Mouse (Mus musculus): ENCODE results near the gene Map2k3. TPM values are rescaled to one million over a fixed set of nuclear protein-coding genes. Genes with fewer than 3 reads are reported as not detected.
A peak's percentile ranks its signal among the peaks of the same experiment; 100 is the strongest.

Map2k3 gene
- polyA plus RNA-seq, 1 experiment, result 44.8 TPM

DNA sequence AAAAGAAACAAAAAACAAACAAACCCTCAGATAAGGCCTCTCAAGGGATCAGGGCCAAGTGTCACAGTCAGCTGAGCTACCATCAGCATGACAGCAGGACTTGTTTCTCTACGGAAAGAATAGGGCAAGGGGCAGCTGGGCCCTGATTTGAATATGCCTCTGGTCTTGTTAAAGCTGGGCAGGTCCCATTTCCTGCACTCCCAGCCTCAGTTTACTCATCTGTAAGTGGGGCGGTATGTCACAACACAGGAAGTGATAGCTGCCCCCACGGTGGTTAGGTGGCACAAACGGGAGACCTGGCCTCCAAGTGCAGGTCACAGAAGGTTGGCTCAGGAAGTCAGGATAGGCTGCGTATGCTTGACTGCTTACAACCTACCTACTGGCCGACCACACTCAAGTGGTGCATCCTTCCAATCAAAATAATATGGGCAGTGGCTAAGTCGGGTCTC is 19.3 kb upstream of the Map2k3 start:
- H3K27me3 ChIP-seq (replicated peaks; ENCODE audit: control insufficient read depth, insufficient read depth, low read length), result no peaks in the 10 kb centered on the region
- H3K4me3 ChIP-seq (ENCODE audit: insufficient read depth, low read depth, low read length), result peak overlapping the region; percentile 88
- no peak overlapping the region for H3K27ac ChIP-seq (ENCODE audit: insufficient read depth, low read depth, low read length)
- WGBS, result 11% methylated on average over 7 of the region's 7 CpGs
- TF ChIP-seq CTCF (conservative IDR thresholded peaks at IDR 0.05; ENCODE audit: insufficient read depth, insufficient read length, low read depth, low read length) (no peak), POLR2A (IDR thresholded peaks at IDR 0.05; ENCODE audit: low read depth, low read length) (no peak)
- peak; percentile 31 for DNase-seq
- no peaks in the 10 kb centered on the region for H3K36me3 ChIP-seq (ENCODE audit: control insufficient read depth, insufficient read depth, low read length)
- H3K4me1 ChIP-seq (ENCODE audit: control insufficient read depth, insufficient read depth, low read length), result peaks cover 22% of the 10 kb centered on the region; the same call in 1 of the 2 replicates

DNA sequence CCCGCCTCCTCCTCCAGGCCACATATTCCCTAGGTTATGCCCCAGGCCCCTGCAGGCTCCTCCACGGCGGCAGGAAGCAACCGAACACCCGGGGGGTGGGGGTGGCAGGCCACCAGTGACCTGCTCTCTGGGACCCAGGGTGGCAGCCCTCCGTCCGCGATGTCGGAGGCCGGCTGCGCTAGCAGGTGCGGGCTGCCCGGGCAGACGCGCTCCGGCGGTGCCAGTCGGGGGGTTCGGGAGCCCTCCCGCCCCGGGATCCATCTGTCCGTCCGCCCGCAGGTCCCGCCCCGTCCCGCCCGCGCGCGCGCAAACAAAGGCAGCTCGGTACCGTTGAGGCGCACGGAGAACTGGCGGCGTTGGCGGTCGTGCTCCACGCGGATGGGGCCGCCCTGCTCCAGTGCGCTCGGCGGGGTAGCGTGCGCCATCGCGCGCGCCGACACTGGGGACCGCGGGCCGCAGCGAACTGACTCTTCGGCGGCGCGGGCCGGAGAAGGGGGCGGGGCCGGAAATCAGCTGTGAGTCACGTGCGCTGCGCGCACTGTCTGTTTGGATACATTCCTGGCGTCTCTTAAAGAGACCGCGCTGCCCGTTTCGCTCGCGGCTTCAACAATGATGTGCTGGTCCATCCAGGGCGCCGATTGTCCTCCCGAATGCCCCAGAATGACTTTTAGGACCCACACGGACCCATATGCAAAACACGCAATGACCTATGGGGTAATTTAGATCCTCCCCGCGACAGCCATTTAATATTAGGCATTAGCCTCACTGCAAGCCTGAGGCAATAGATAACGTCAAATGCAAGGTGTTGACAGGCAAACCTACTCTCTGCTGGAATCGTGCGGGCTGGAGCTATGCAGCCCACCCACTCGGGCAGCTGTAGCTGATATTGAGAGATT is 18.3 kb upstream of the Map2k3 start:
- H3K4me3 ChIP-seq (ENCODE audit: insufficient read depth, low read depth, low read length), result peak overlapping the region; percentile 88
- TF ChIP-seq CTCF (conservative IDR thresholded peaks at IDR 0.05; ENCODE audit: insufficient read depth, insufficient read length, low read depth, low read length), result no peak
- peak; percentile 54 for TF ChIP-seq POLR2A (IDR thresholded peaks at IDR 0.05; ENCODE audit: low read depth, low read length)
- no peaks in the 10 kb centered on the region for H3K36me3 ChIP-seq (ENCODE audit: control insufficient read depth, insufficient read depth, low read length)
- peaks cover 22% of the 10 kb centered on the region; the same call in 1 of the 2 replicates for H3K4me1 ChIP-seq (ENCODE audit: control insufficient read depth, insufficient read depth, low read length)
- WGBS, result under 1% methylated on average over 86 of the region's 86 CpGs
- DNase-seq, result peak; percentile 96
- H3K27me3 ChIP-seq (replicated peaks; ENCODE audit: control insufficient read depth, insufficient read depth, low read length), result no peaks in the 10 kb centered on the region
- peak overlapping the region; percentile 54 for H3K27ac ChIP-seq (ENCODE audit: insufficient read depth, low read depth, low read length)

DNA sequence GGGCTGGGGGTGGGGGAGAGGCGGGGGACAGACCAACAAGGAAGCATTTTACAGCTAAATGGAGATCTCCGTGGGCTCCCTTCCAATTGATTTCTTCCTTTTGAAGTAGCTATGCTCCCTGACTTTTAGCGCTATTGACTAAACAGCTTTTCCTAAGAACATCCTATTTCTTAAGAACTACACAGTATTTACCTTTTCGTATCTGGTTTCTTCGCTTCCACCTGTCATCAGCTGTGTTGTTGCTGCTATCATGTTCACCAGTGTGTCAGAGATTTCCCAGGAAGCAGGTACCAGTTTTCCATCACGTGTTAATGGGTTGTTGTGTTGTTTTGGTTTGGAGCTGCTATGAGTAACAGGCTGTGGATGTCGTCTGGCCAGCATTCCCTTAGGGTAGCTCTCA is 17.3 kb upstream of the Map2k3 start, which contains the start of gene Natd1:
Gene Natd1 (minus strand): TSS at position 260 of the 400 bp plus-strand sequence.
- H3K27me3 ChIP-seq (replicated peaks; ENCODE audit: control insufficient read depth, insufficient read depth, low read length), result no peaks in the 10 kb centered on the region
- WGBS, result 27% methylated on average over 7 of the region's 7 CpGs
- no peak for DNase-seq

DNA sequence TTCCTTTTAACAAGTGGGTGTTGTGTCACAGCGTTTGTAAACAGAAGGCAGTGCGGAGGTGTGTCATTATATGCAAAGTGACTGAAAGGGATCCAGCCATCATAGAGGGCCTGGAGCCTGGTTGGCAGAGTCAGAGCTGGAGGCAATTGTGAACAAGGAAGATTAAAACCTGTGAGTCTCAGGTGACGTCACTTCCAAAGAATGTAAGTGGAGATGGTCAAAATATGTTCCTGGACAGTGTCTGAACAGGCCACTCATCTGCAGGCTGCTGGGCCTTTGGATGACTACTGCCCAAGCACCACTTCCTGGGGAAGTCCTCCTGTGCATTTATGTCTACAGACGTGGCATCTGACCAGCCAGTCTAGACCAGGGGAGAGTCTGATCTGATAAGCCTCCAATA is 16.6 kb upstream of the Map2k3 start:
- Histone ChIP-seq H3K27me3 (replicated peaks; ENCODE audit: control insufficient read depth, insufficient read depth, low read length) (no peaks in the 10 kb centered on the region), H3K27ac (ENCODE audit: insufficient read depth, low read depth, low read length) (no peak overlapping the region), H3K36me3 (ENCODE audit: control insufficient read depth, insufficient read depth, low read length) (no peaks in the 10 kb centered on the region), H3K4me3 (ENCODE audit: insufficient read depth, low read depth, low read length) (no peak overlapping the region), H3K4me1 (ENCODE audit: control insufficient read depth, insufficient read depth, low read length) (peaks cover 22% of the 10 kb centered on the region; the same call in 1 of the 2 replicates)
- DNase-seq, result no peak
- 67% methylated on average over 4 of the region's 4 CpGs for WGBS
- TF ChIP-seq CTCF (conservative IDR thresholded peaks at IDR 0.05; ENCODE audit: insufficient read depth, insufficient read length, low read depth, low read length), result no peak
- TF ChIP-seq POLR2A (IDR thresholded peaks at IDR 0.05; ENCODE audit: low read depth, low read length), result no peak

More for the DNA sequence above, 17.3 kb upstream of the Map2k3 start, which contains the start of gene Natd1:
- Histone ChIP-seq H3K36me3 (ENCODE audit: control insufficient read depth, insufficient read depth, low read length) (no peaks in the 10 kb centered on the region), H3K4me1 (ENCODE audit: control insufficient read depth, insufficient read depth, low read length) (peaks cover 22% of the 10 kb centered on the region; the same call in 1 of the 2 replicates), H3K4me3 (ENCODE audit: insufficient read depth, low read depth, low read length) (peak within 1 kb of the TSS; percentile 88), H3K27ac (ENCODE audit: insufficient read depth, low read depth, low read length) (peak within 1 kb of the TSS; percentile 54)
- no peak for TF ChIP-seq POLR2A (IDR thresholded peaks at IDR 0.05; ENCODE audit: low read depth, low read length)
- TF ChIP-seq CTCF (conservative IDR thresholded peaks at IDR 0.05; ENCODE audit: insufficient read depth, insufficient read length, low read depth, low read length), result no peak

DNA sequence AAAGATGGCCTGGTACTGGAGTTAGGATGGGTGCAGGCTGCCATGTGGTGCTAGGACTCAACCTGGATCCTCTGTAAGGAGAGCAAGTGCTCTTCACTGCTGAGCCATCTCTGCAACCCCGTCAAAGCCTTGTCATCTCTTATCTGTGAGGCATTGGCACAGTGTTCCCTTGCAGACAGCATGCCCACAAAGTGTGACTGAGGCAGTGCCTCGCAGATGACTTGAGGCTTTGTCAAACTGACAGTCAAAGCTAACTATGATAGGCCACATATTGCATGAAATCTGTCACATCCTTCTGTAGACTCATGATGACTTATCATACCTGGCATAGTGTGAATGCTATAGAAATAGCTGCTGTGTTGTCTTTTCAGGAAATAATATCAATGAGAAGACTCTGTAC is 11.8 kb upstream of the Map2k3 start:
- TF ChIP-seq POLR2A (IDR thresholded peaks at IDR 0.05; ENCODE audit: low read depth, low read length) (no peak), CTCF (conservative IDR thresholded peaks at IDR 0.05; ENCODE audit: insufficient read depth, insufficient read length, low read depth, low read length) (no peak)
- H3K27ac ChIP-seq (ENCODE audit: insufficient read depth, low read depth, low read length), result no peak overlapping the region
- no peak for DNase-seq
- no peak overlapping the region for H3K4me3 ChIP-seq (ENCODE audit: insufficient read depth, low read depth, low read length)
- H3K27me3 ChIP-seq (replicated peaks; ENCODE audit: control insufficient read depth, insufficient read depth, low read length), result no peaks in the 10 kb centered on the region
- WGBS, result 86% methylated on average over 2 of the region's 2 CpGs
- 0 out of 2 replicates have a peak, but pooled peaks cover 8% of the 10 kb centered on the region for H3K4me1 ChIP-seq (ENCODE audit: control insufficient read depth, insufficient read depth, low read length)
- no peaks in the 10 kb centered on the region for H3K36me3 ChIP-seq (ENCODE audit: control insufficient read depth, insufficient read depth, low read length)

DNA sequence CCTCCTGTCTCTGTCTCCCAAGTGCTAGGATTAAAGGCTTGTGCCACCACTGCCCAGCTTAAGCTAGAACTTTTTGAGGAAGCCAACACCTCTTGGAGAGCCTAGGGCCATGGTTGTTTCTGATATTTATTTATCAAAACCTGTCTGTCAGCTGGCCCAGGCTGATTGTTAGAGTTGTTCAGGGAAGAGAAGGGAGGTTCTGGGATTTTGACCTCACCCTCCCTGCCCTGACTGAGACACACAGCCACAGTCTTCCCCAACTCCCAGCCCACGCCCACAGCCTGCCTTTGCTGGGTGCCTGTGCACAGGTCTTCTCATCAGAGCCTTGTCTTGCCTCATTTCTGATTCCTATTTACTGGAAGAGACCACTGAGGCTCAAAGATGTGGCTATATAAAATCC is 9.6 kb upstream of the Map2k3 start:
- DNase-seq, result no peak
- Histone ChIP-seq H3K27ac (ENCODE audit: insufficient read depth, low read depth, low read length) (no peak overlapping the region), H3K27me3 (replicated peaks; ENCODE audit: control insufficient read depth, insufficient read depth, low read length) (no peaks in the 10 kb centered on the region), H3K36me3 (ENCODE audit: control insufficient read depth, insufficient read depth, low read length) (no peaks in the 10 kb centered on the region), H3K4me3 (ENCODE audit: insufficient read depth, low read depth, low read length) (no peak overlapping the region), H3K4me1 (ENCODE audit: control insufficient read depth, insufficient read depth, low read length) (peaks cover 5% of the 10 kb centered on the region; the same call in 1 of the 2 replicates)
- 86% methylated on average over 1 of the region's 1 CpGs for WGBS
- TF ChIP-seq CTCF (conservative IDR thresholded peaks at IDR 0.05; ENCODE audit: insufficient read depth, insufficient read length, low read depth, low read length), result no peak
- TF ChIP-seq POLR2A (IDR thresholded peaks at IDR 0.05; ENCODE audit: low read depth, low read length), result no peak

DNA sequence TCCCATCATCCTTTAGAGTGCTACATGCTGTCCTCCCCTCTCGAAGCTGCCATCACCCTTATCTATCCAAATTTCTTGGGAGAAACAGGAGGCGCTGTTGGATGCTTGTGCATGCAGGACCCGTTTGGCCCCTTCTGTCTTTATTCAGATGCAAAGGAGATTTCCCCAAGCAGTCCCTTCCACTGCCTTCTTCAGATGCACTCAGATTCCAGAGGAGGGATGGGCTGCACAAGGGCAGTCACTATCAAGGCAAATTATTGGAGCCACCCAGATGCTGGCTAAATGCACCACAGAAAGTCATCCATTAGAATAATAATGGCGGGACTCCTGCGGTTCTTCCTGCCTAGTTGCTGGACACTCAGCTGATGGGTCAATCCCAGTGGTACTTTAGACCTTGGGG is 8.9 kb upstream of the Map2k3 start:
- Histone ChIP-seq H3K27me3 (replicated peaks; ENCODE audit: control insufficient read depth, insufficient read depth, low read length) (no peaks in the 10 kb centered on the region), H3K36me3 (ENCODE audit: control insufficient read depth, insufficient read depth, low read length) (no peaks in the 10 kb centered on the region), H3K4me1 (ENCODE audit: control insufficient read depth, insufficient read depth, low read length) (peaks cover 5% of the 10 kb centered on the region; the same call in 1 of the 2 replicates), H3K4me3 (ENCODE audit: insufficient read depth, low read depth, low read length) (no peak overlapping the region), H3K27ac (ENCODE audit: insufficient read depth, low read depth, low read length) (no peak overlapping the region)
- TF ChIP-seq POLR2A (IDR thresholded peaks at IDR 0.05; ENCODE audit: low read depth, low read length), result no peak
- TF ChIP-seq CTCF (conservative IDR thresholded peaks at IDR 0.05; ENCODE audit: insufficient read depth, insufficient read length, low read depth, low read length), result no peak
- DNase-seq, result no peak
- 81% methylated on average over 5 of the region's 5 CpGs for WGBS

All from kidney, adult 2 months (tissue).